Mouse (Mus musculus): ENCODE data around the gene Mospd1. TPM values are rescaled to one million over a fixed set of nuclear protein-coding genes. Genes with fewer than 3 reads are reported as not detected.
A peak's percentile ranks its signal among the peaks of the same experiment; 100 is the strongest.

Mospd1 gene
- 55.8 and 62.6 TPM in 2 replicates for polyA plus RNA-seq (2015; fragmentation: Nextera tagmentation; extraction: Ambion mirVana)

GRCm38 (mm10) chrX:53370366-53370740 lies at the start of gene Mospd1:
Mospd1 (minus strand) TSS chrX:53370502.
- peak within 1 kb of the TSS; percentile 77 for H3K9ac ChIP-seq (replicated peaks)
- H3K9me3 ChIP-seq, result no peaks in the 10 kb centered on the region
- H3K36me3 ChIP-seq, result no peaks in the 10 kb centered on the region
- H3K27me3 ChIP-seq, result no peaks in the 10 kb centered on the region
- peak within 1 kb of the TSS; percentile 84 for H3K27ac ChIP-seq
- ATAC-seq, result peak; percentile 98
- H3K4me2 ChIP-seq (replicated peaks), result peak within 1 kb of the TSS; percentile 61
- peaks cover 5% of the 10 kb centered on the region; the same call in 1 of the 2 replicates for H3K4me1 ChIP-seq (replicated peaks)
- peak within 1 kb of the TSS; percentile 60 for H3K4me3 ChIP-seq (replicated peaks)
- 21% methylated on average over 7 of the region's 15 CpGs for WGBS

GRCm38 (mm10) chrX:53386362-53386761 lies 16.1 kb upstream of the Mospd1 start:
- WGBS, result 69% methylated on average over 3 of the region's 3 CpGs
- Histone ChIP-seq H3K36me3 (no peaks in the 10 kb centered on the region), H3K4me3 (replicated peaks) (no peak overlapping the region), H3K27me3 (no peaks in the 10 kb centered on the region), H3K4me1 (replicated peaks) (no peaks in the 10 kb centered on the region), H3K27ac (no peak overlapping the region), H3K9ac (replicated peaks) (no peak overlapping the region), H3K9me3 (no peaks in the 10 kb centered on the region), H3K4me2 (replicated peaks) (no peak overlapping the region)
- ATAC-seq, result no peak

DNA sequence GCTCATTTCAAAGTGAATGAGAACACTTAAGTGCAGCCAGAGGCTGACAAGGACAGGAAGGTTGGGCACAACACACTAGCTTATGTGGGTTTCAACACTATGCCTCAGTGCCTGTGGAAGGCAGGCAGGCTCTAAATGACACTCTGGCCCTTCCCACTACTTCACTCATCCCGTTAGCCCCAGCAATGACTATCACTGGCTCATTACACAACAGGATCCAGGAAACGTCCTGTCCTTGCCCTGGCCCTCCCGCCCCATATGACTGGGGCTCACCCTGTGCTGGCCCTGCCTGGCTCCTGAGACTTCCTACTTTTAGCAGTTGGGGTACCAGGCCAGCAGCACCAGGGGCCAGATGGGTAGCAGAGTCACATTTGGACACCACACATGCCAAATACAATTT lies 12.8 kb upstream of the Mospd1 start:
- 62% methylated on average over 3 of the region's 3 CpGs for WGBS
- Histone ChIP-seq H3K4me1 (replicated peaks) (no peaks in the 10 kb centered on the region), H3K27ac (no peak overlapping the region), H3K36me3 (no peaks in the 10 kb centered on the region), H3K27me3 (no peaks in the 10 kb centered on the region), H3K4me2 (replicated peaks) (no peak overlapping the region), H3K9me3 (no peaks in the 10 kb centered on the region), H3K9ac (replicated peaks) (no peak overlapping the region), H3K4me3 (replicated peaks) (no peak overlapping the region)
- no peak for ATAC-seq

DNA sequence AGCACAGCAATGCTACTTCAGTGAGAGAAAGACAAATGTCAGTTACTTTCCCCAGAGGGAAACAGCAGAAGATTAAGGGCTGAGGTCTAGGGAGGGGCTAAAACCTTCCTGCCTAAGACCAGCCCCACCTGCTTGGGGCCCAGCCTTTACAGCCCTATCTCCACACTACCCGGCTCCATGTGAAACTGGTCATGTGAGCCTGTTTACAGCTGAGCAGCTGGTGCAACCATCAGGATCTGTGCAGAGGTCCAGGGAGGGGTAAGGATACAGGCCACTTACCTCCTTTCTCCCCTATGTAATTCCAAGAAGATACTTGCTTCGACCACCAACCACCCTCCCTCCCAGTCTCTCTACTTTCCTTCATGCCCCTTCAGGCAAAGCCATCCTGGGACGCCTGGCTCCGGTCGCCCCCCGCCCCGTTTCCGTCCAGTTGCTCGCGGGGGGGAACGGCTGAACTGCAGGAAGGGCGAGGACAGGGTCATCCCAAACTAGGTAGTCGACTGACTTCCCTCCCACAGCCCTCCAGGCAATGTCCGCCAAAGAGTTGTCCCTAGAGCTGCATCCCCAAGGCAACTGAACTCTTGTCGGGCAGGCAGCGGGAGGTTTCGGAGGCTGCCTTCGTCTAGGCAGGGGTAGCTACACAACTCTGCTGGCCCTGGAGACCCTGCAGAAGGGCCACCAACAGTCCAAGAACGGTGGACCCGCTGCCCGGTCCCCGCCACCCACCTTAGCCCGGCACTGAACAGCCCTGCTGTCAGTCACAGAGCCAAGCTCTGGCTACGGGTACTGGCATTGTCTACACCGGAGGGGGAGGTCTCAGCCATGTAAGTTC lies 552 bp downstream of the Mospd1 start:
- peak overlapping the region; percentile 60 for H3K4me3 ChIP-seq (replicated peaks)
- peak; percentile 92 for ATAC-seq
- 24% methylated on average over 25 of the region's 25 CpGs for WGBS
- H3K9me3 ChIP-seq, result no peaks in the 10 kb centered on the region
- H3K36me3 ChIP-seq, result no peaks in the 10 kb centered on the region
- peak overlapping the region; percentile 84 for H3K27ac ChIP-seq
- peak overlapping the region; percentile 77 for H3K9ac ChIP-seq (replicated peaks)
- peaks cover 5% of the 10 kb centered on the region; the same call in 1 of the 2 replicates for H3K4me1 ChIP-seq (replicated peaks)
- H3K4me2 ChIP-seq (replicated peaks), result peak overlapping the region; percentile 61
- no peaks in the 10 kb centered on the region for H3K27me3 ChIP-seq

DNA sequence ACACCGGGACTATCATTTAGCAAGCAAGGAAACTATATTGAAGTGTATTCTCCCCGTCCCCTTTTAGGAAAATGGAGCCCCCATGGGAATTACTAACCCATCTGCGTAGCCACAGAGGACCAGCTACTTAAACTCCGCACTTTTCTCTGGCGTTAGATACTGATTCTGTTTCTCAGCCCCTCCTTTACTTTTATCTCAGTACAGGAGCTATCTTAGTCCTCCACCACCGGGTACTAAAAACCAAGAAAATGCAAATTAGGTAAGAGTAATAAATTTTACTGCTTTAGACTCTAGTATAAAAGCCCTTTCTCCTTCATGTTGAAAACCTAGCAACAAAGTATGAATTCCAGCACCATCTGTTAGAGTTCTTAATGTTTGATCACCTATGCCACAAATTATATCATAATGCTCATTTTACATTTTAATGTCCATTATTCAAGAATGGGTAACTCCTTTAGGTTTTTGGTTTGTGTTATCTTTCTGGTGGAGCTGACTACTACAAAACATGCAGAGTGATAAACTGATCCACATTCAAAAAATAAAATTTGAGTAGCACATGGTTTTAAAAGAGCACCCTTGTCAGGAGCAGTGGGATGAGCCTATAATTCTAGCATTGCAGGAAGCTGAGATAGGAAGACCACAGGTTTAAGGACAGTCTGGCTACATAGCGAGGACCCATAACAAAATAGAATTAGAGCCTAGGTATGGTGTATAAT lies 5.5 kb downstream of the Mospd1 start:
- Histone ChIP-seq H3K27me3 (no peaks in the 10 kb centered on the region), H3K4me1 (replicated peaks) (peaks cover 5% of the 10 kb centered on the region; the same call in 1 of the 2 replicates), H3K9ac (replicated peaks) (no peak overlapping the region), H3K9me3 (no peaks in the 10 kb centered on the region), H3K4me2 (replicated peaks) (no peak overlapping the region), H3K36me3 (no peaks in the 10 kb centered on the region), H3K4me3 (replicated peaks) (no peak overlapping the region), H3K27ac (no peak overlapping the region)
- ATAC-seq, result no peak
- 87% methylated on average over 7 of the region's 7 CpGs for WGBS

- Histone ChIP-seq H3K9ac (replicated peaks) (no peak overlapping the region), H3K4me3 (replicated peaks) (no peak overlapping the region), H3K36me3 (peaks cover 27% of the 10 kb centered on the region; the same call in 1 of the 2 replicates), H3K27me3 (no peaks in the 10 kb centered on the region), H3K4me1 (replicated peaks) (no peaks in the 10 kb centered on the region), H3K27ac (no peak overlapping the region), H3K4me2 (replicated peaks) (no peak overlapping the region), H3K9me3 (no peaks in the 10 kb centered on the region)
- ATAC-seq, result no peak
- WGBS, result 93% methylated on average over 4 of the region's 4 CpGs
These were observed 21.9 kb downstream of the Mospd1 start for GRCm38 (mm10) chrX:53348374-53348773.

DNA sequence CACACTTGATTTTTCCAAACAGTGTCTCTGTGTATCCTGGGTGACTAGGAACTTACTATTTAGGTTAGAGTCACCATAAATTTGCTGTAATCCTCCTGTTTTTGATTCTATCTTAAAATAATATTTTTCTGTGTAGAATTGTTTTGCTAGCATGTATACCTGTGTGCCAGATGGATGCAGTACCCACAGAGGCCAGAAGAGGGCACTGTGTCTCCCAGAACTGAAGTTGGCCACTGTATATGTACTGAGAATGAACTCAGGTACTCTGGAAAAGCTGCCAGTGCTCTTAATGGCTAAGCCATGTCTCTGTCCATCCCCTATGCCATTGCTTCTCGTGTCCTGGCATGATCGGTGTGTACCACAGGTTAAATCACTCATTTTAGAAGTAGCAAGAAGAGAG lies 28.8 kb downstream of the Mospd1 start:
- Histone ChIP-seq H3K4me2 (replicated peaks) (no peak overlapping the region), H3K36me3 (no peaks in the 10 kb centered on the region), H3K9ac (replicated peaks) (no peak overlapping the region), H3K27me3 (no peaks in the 10 kb centered on the region), H3K4me1 (replicated peaks) (no peaks in the 10 kb centered on the region), H3K27ac (no peak overlapping the region), H3K9me3 (no peaks in the 10 kb centered on the region), H3K4me3 (replicated peaks) (no peak overlapping the region)
- ATAC-seq, result no peak
- WGBS, result 67% methylated on average over 2 of the region's 2 CpGs

GRCm38 (mm10) chrX:53337355-53337754 lies 32.9 kb downstream of the Mospd1 start:
- H3K27ac ChIP-seq, result no peak overlapping the region
- H3K9ac ChIP-seq (replicated peaks), result no peak overlapping the region
- no peak overlapping the region for H3K4me3 ChIP-seq (replicated peaks)
- H3K4me2 ChIP-seq (replicated peaks), result no peak overlapping the region
- H3K4me1 ChIP-seq (replicated peaks), result no peaks in the 10 kb centered on the region
- no peaks in the 10 kb centered on the region for H3K9me3 ChIP-seq
- no peak for ATAC-seq
- H3K27me3 ChIP-seq, result no peaks in the 10 kb centered on the region
- no peaks in the 10 kb centered on the region for H3K36me3 ChIP-seq

DNA sequence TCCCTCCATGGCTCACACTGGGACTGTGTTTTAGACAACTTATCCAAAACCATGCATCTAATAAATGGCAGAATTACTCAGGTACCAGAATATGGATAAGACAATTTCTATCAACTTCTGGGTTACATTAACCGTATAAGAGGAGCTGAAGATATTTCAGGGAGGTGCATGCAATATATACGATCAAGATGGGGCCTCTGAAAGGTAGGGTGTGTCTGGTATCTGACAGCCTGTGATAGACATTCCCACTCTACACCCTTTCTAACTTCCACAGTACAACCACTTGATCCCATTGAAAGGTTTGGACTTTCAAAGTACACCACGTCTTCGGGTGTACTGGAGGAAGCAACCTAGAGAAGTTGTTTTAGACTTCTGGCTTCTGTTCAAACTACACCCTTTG lies 39.9 kb downstream of the Mospd1 start:
- no peak for ATAC-seq

DNA sequence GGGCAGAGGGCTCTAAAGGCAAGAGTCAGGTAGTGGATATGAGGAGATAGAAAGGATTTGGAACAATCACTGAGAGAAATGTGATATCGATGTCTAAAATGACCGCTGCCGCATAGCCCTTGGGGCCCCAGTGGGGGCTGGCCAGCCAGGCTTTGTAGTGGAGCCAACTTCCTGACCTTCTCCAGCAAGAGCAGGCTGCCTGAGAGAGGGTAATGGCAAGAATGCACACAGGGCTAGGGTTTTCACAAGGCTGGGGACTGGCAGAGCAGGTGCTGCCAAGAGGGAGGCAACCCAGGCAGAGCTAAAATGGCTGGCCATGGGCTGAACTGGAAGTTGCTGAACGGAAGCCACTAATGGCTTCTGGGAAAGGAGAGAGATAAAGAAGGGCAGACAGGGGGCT lies 49.2 kb downstream of the Mospd1 start:
- no peaks in the 10 kb centered on the region for H3K27me3 ChIP-seq
- H3K36me3 ChIP-seq, result no peaks in the 10 kb centered on the region
- H3K9ac ChIP-seq (replicated peaks), result no peak overlapping the region
- ATAC-seq, result no peak
- H3K4me1 ChIP-seq (replicated peaks), result no peaks in the 10 kb centered on the region
- H3K4me2 ChIP-seq (replicated peaks), result no peak overlapping the region
- no peaks in the 10 kb centered on the region for H3K9me3 ChIP-seq
- H3K27ac ChIP-seq, result no peak overlapping the region
- WGBS, result 74% methylated on average over 4 of the region's 4 CpGs
- no peak overlapping the region for H3K4me3 ChIP-seq (replicated peaks)

More for the DNA sequence above, 39.9 kb downstream of the Mospd1 start:
- Histone ChIP-seq H3K4me2 (replicated peaks) (no peak overlapping the region), H3K27ac (no peak overlapping the region), H3K4me1 (replicated peaks) (no peaks in the 10 kb centered on the region), H3K36me3 (no peaks in the 10 kb centered on the region), H3K9me3 (no peaks in the 10 kb centered on the region), H3K4me3 (replicated peaks) (no peak overlapping the region), H3K27me3 (no peaks in the 10 kb centered on the region), H3K9ac (replicated peaks) (no peak overlapping the region)
- 92% methylated on average over 4 of the region's 4 CpGs for WGBS

DNA sequence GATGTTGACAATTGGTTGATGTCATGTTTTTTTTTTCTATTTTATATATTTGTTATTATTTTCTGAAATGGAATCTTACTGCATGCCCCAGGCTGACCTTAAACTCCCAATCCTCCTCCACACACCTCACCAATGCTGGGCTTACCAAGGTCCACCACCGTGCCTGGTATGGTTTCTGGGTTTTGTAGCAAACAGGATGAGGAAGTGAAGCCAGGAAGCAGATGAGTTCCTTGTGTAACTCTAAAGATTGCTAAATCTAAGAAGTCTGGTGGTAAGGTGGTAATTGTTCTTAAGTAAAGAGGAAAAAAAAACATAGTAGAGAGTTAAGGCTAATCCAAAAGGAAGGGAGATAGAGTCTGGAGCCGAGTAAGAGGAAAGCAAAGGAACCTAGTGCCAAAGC lies 49.7 kb downstream of the Mospd1 start:
- WGBS, result 60% methylated on average over 2 of the region's 2 CpGs
- H3K9ac ChIP-seq (replicated peaks), result no peak overlapping the region
- no peak for ATAC-seq

More for the DNA sequence above, 49.7 kb downstream of the Mospd1 start:
- H3K4me1 ChIP-seq (replicated peaks), result no peaks in the 10 kb centered on the region
- H3K4me2 ChIP-seq (replicated peaks), result no peak overlapping the region
- H3K9me3 ChIP-seq, result no peaks in the 10 kb centered on the region
- H3K36me3 ChIP-seq, result no peaks in the 10 kb centered on the region
- H3K27ac ChIP-seq, result no peak overlapping the region
- H3K27me3 ChIP-seq, result no peaks in the 10 kb centered on the region
- H3K4me3 ChIP-seq (replicated peaks), result no peak overlapping the region

Data from midbrain, embryonic 13.5 days (tissue).